Mouse (Mus musculus): ENCODE data around the gene Gm15093. TPM values are rescaled to one million over a fixed set of nuclear protein-coding genes. Genes with fewer than 3 reads are reported as not detected.

Gm15093 gene
- total RNA-seq (2023), result not detected in 4 replicates

DNA sequence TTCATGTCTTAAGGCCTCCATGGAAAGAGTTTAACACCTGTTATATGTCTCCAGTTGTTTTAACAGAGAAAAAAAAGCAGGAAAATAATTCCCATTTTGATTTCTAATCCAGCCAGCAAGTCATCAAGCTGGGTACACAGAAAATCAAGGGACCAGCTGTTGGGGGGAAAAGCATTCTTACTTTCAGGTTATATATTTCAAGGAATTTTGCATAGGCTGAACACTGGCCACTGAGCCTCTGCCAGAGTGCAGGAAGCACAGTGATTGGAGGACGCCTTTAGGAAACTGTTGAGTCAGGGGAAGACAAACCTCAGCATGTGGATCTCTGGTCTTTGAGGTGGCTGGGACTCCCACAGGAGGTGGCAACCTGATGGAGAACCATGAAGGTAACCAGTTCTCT, at the start of gene Gm15093:
Gm15093 (plus strand) TSS at position 301 of the 400 bp plus-strand sequence.

Other genes starting within 250 kb of the Gm15093 start
- not detected in 4 replicates for gene Ott, start 198.1 kb upstream of the Gm15093 start, total RNA-seq (2023)
- not detected in 4 replicates for gene Gm15085, start 175.2 kb downstream of the Gm15093 start, total RNA-seq (2023)

Data from B cell, adult 62 days (primary cell).